Mouse (Mus musculus): ENCODE data around the gene Svbp. TPM values are rescaled to one million over a fixed set of nuclear protein-coding genes. Genes with fewer than 3 reads are reported as not detected.

Gene Svbp
- total RNA-seq (2021) = 10 to 100 TPM; 19.0 to 19.6 TPM

- intact Hi-C loops (cut with DNase I) = loop anchor here (2.0 kb wide), 1 partner anchor 22 kb away; no protein-coding TSS in a partner anchor
- peak; percentile 85 to 87 for DNase-seq
Observed at GRCm38 (mm10) chr4:119194909-119195581, at the start of gene Svbp. Gene Svbp (plus strand): TSS chr4:119195306.

DNA sequence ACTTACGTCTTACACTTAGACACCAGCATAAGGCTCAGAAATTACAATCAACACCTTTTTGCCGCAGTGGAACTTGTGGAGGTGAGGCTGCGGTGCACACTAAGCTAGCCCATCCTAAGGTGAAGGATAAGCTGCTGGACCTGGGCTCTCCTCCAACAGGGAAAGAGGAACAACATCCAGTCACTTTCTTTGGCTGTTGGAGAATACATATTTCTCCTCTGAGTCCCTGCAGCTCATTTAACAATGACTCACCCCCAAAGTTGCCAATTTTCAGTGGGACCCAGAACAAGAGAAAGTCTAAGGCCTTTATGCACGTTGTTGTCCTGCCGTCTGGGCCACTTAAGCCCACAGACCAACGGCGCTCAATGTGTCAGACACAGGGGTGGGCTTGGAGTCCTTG is 48.3 kb upstream of the Svbp start:
- no peak for DNase-seq
- intact Hi-C loops (cut with DNase I) = no loop called here

DNA sequence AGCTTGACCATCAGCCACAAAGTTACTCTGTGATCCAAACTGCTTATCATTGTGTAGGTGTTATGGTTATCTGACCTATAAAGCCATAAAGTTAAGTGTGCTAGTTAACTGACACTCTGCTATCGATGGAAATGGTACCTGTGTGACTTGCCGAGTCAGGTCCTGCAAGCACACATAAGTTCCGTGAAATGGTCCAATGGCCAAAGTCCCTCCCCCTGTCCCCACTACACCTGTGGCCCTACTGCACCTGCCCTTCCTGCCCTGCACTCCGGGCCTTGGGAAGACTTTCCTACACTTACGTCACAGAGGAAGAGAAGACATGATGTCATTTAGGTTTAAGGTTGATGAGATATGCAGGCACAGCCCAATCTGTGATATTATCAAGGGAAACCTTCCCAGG is 47.8 kb upstream of the Svbp start:
- no peak for DNase-seq
- intact Hi-C loops (cut with DNase I) = no loop called here

- intact Hi-C loops (cut with DNase I) = no loop called here
Observed at GRCm38 (mm10) chr4:119148741-119149140, 46.4 kb upstream of the Svbp start.

GRCm38 (mm10) chr4:119157186-119157585 is 37.9 kb upstream of the Svbp start:
- peak; percentile 60 to 78 for DNase-seq
- intact Hi-C loops (cut with DNase I) = loop anchor here (2.0 kb wide), 1 partner anchor 50 kb away; no protein-coding TSS in a partner anchor

More at GRCm38 (mm10) chr4:119148741-119149140, 46.4 kb upstream of the Svbp start:
- DNase-seq = no peak

DNA sequence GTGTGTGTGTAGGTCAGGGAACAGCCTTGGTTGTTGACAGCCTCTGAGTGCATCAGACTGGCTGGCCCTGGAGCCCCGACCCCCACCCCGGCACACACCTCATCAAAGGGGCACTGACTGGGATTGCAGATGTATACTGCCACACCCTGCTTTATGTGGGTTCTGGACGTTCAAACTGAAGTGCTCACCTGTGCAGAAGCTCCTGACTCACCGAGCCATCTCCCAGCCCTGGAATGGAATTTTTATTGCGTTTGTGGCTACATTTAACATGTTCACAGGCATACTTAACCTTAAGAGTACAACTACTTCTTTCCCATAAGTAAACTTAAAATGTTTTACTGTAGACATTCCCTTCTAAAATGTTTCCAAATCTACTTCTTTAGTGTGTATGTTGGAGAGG is 37.2 kb upstream of the Svbp start:
- intact Hi-C loops (cut with DNase I) = loop anchor here (2.0 kb wide), 1 partner anchor 49 kb away; no protein-coding TSS in a partner anchor
- no peak for DNase-seq

- no peak for DNase-seq
- intact Hi-C loops (cut with DNase I) = no loop called here
Observed at GRCm38 (mm10) chr4:119161358-119161757, 33.7 kb upstream of the Svbp start.

DNA sequence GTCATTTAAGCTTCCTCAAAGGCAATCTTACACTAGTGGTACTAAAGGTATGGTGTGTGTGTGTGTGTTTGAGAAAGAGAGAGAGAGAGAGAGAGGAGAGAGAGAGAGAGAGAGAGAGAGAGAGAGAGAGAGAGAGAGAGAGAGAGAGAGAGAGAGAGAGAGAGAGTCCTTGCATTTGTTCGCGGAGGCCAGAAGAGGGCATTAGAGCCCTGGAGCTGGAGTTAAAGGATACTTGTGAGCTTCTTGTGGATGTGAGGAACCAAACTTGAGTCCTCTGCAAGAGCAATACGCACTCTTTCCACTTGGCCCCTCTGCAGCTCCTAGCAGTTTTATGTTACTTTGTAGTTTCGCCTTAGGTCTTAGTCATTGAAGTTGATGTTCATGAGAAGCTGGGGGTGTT is 32.1 kb upstream of the Svbp start:
- intact Hi-C loops (cut with DNase I) = no loop called here
- DNase-seq = no peak

GRCm38 (mm10) chr4:119165916-119166315 is 29.2 kb upstream of the Svbp start:
- no peak for DNase-seq
- intact Hi-C loops (cut with DNase I) = no loop called here

DNA sequence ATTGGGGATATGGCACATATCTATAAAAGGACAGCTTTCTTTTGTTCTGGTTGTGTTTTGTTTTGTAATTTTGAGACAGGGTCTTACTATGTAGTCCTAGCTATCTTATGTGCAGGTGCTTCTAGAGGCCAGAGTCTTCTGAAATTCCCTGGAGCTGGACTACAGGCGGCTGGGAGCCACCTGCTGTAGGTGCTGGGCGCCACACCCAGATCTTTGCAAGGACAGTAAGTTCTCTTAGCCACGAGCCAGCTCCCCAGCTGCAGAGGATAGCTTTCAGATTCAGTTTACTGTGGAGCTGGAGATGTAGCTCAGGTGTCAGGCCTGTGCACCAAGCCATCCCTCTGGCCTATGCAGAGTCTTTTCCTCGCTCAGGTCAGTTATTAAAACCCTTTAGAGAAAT is 28.0 kb upstream of the Svbp start:
- DNase-seq = no peak
- intact Hi-C loops (cut with DNase I) = loop anchor here (1.0 kb wide), 1 partner anchor 162 kb away; no protein-coding TSS in a partner anchor

DNA sequence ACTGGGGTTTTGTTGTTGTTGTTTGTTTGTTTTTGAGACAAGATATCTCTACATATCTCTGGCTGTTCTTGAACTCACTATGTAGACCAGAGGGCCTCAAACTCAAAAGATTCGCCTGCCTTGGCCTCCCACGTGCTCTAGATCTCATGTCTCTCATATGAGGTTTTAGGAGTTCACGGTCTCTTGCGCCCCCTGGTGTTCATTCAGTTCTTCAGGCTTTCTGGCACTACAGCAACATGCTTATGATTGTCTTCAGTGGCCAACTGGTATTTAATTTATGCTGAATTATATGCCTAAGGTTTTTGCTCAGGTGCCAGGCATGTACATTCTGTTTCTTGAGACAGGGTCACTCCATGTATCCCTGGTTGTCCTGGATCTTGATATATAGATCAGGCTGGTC is 27.4 kb upstream of the Svbp start:
- intact Hi-C loops (cut with DNase I) = loop anchor here (1.0 to 2.0 kb wide), 2 partner anchors 35 to 162 kb away; no protein-coding TSS in a partner anchor
- peak; percentile 80 to 86 for DNase-seq

GRCm38 (mm10) chr4:119172919-119173650 is 22.0 kb upstream of the Svbp start:
- intact Hi-C loops (cut with DNase I) = loop anchor here (2.0 to 10.0 kb wide), 3 partner anchors 22 to 562 kb away; partner anchors contain the start of genes Foxj3, Frg2f1, Hivep3 and Svbp
- peak in 1 of 2 experiments; percentile 21 for DNase-seq

- intact Hi-C loops (cut with DNase I) = loop anchor here (2.0 to 10.0 kb wide), 3 partner anchors 21 to 561 kb away; partner anchors contain the start of genes Foxj3, Frg2f1, Hivep3 and Svbp
Observed at GRCm38 (mm10) chr4:119173851-119174453, 21.2 kb upstream of the Svbp start, which contains the start of gene Zfp691. Gene Zfp691 (minus strand): TSS chr4:119174195.

GRCm38 (mm10) chr4:119177702-119178101 is 17.4 kb upstream of the Svbp start:
- DNase-seq = peak; percentile 24 to 31
- intact Hi-C loops (cut with DNase I) = loop anchor here (2.0 to 10.0 kb wide), 3 partner anchors 55 to 557 kb away; partner anchors contain the start of genes AU022252, Foxj3, Frg2f1 and Hivep3

More at GRCm38 (mm10) chr4:119173851-119174453, 21.2 kb upstream of the Svbp start, which contains the start of gene Zfp691:
- DNase-seq = peak; percentile 92

GRCm38 (mm10) chr4:119178331-119178730 is 16.8 kb upstream of the Svbp start:
- intact Hi-C loops (cut with DNase I) = loop anchor here (2.0 to 10.0 kb wide), 3 partner anchors 54 to 556 kb away; partner anchors contain the start of genes AU022252, Foxj3, Frg2f1 and Hivep3

GRCm38 (mm10) chr4:119180133-119180707 is 14.9 kb upstream of the Svbp start:
- intact Hi-C loops (cut with DNase I) = no loop called here

More at GRCm38 (mm10) chr4:119178331-119178730, 16.8 kb upstream of the Svbp start:
- peak; percentile 20 to 40 for DNase-seq

DNA sequence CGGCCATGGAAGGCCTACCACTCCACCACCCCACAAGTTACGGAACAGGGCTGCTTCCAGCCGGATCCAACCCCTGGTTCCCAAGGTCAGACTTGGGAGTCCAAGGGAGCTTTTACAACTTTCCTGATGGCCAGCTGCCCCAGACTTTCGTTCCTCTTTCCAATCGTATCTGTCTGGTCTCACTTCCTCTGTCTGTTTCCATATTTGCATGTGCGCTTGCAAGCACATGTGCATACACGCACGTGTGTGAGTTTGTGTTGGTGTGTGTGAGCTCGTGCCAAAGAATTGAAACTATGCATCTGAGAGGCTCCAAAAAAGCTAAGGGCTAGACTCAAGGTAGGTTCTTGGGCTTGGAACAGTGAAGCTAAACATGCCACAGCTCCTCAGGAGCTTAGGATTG is 13.7 kb upstream of the Svbp start:
- intact Hi-C loops (cut with DNase I) = no loop called here
- DNase-seq = no peak

More at GRCm38 (mm10) chr4:119180133-119180707, 14.9 kb upstream of the Svbp start:
- DNase-seq = no peak

GRCm38 (mm10) chr4:119183525-119183924 is 11.6 kb upstream of the Svbp start:
- intact Hi-C loops (cut with DNase I) = no loop called here
- no peak for DNase-seq

DNA sequence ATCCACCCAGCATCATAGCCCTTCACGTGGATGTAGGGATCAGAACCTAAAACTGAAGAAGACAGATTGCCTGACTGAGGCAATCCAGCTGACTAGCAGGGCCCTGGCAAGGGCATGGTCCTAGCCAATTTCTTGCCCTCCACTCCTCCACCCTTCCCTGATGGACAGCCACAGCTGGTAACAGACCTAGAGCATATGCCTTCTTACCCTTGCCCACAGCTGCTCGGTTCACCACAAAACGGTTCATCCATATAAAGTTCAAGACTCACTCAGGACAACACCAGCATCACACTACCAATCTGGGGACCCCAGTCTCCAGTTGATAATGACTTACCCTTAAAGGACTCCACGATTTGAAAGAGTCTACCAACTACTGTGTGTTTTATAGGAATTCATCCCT is 9.3 kb upstream of the Svbp start:
- intact Hi-C loops (cut with DNase I) = no loop called here

More for the DNA sequence above, 9.3 kb upstream of the Svbp start:
- DNase-seq = no peak

Measured in heart, postnatal 36 days (tissue).